Mouse (Mus musculus) heart, postnatal 0 days (tissue): ENCODE measurements around the gene St6gal1.

ENCODE experiments used
- CTCF ChIP-seq: IDR thresholded peaks from 2 replicates; pipeline ENCODE4 v1.5.1; 2016; ENCODE audit warnings: antibody characterized with exemption, control low read depth, low read depth
- EP300 ChIP-seq: IDR thresholded peaks from 2 replicates; pipeline ENCODE4 v1.6.1; 2016; ENCODE audit warnings: antibody characterized with exemption, low read depth

DNA sequence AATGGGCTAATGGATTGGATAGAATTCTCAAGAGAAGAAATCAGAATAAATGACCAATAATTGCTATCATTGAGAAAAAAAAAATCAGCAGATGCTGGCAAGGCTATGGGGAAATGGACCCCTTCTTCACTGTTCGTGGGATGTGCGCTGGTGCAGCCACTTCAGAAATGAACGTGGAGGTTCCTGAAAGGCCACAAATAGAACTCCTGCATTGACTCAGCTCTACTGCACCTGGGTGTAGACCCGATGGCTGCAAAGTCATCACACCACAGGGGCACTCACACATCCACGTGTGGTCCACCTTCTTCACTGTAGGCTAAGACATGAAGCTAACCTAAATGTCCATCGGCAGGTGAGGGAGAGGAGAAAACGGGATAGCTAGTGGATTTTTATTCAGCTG is 77.2 kb downstream of the St6gal1 start:
- TF ChIP-seq CTCF (no peak), EP300 (no peak)
